Mouse (Mus musculus) E14TG2a.4 (cell line): ENCODE measurements around the gene Garnl3.

ENCODE experiments used
- CTCF ChIP-seq: conservative IDR thresholded peaks from 2 replicates; pipeline ENCODE4 v1.5.1; 2014; ENCODE audit warnings: low read length
- POU5F1 ChIP-seq: IDR thresholded peaks from 2 replicates; pipeline ENCODE4 v1.6.1; 2014; ENCODE audit warnings: low read length, borderline replicate concordance

GRCm38 (mm10) chr2:33156283-33156781 is 24.9 kb upstream of the Garnl3 start:
- TF ChIP-seq CTCF (no peak), POU5F1 (no peak)
